Mouse (Mus musculus) embryo, embryonic 10.5 days (tissue): ENCODE results near the gene Synrg.

ENCODE experiments used
- DNase-seq: peaks from one replicate; pipeline ENCODE4 v3.0.0-alpha.2; 2015; ENCODE audit warnings: low spot score

Gene Synrg

GRCm38 (mm10) chr11:83963991-83964921 lies at the start of gene Synrg:
TSS of gene Synrg (plus strand) at chr11:83964428.
- DNase-seq: peak; percentile 89

DNA sequence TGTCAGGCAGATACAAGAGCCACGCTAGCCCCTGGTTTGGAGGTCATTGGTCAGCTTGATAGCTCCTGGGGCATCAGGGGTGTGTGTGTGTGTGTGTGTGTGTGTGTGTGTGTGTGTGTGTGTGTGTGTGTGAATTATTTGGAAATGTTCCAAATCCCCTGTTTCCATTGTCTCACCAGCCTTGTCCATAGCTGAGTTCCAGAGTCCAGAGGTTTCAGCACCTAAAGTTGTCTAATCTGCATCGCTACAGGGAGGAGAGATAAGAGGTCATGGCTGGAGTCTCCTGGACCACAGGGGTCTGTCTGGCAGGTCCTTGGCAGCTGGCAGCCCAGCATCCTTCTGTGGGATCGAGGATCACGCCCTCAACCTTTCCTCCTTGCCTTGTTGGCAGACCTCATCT lies 49.7 kb upstream of the Synrg start:
- DNase-seq: no peak

- no peak for DNase-seq
Measured at GRCm38 (mm10) chr11:83922600-83922999, 41.6 kb upstream of the Synrg start.

GRCm38 (mm10) chr11:83927097-83927496 lies 37.1 kb upstream of the Synrg start:
- peak; percentile 37 for DNase-seq

GRCm38 (mm10) chr11:83932506-83933106 lies 31.6 kb upstream of the Synrg start:
- DNase-seq: no peak

DNA sequence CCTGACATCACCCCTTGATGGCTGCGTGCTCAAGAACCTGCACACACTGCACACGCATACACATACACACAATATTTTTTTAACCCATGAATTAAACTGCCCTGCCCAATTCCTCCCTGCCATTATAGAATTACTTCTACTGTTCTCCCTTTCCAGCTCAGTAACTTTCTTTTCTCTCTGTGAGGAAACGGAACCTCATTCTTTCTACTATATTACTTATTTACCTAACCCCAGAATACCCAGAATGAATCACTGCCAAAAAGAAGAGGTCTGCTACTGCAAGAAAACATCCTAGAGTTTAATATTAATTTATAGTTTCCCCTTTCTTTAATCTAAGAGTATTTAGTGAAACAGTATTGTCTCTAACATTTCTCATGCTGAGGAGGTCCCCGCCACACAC lies 30.9 kb upstream of the Synrg start:
- no peak for DNase-seq

DNA sequence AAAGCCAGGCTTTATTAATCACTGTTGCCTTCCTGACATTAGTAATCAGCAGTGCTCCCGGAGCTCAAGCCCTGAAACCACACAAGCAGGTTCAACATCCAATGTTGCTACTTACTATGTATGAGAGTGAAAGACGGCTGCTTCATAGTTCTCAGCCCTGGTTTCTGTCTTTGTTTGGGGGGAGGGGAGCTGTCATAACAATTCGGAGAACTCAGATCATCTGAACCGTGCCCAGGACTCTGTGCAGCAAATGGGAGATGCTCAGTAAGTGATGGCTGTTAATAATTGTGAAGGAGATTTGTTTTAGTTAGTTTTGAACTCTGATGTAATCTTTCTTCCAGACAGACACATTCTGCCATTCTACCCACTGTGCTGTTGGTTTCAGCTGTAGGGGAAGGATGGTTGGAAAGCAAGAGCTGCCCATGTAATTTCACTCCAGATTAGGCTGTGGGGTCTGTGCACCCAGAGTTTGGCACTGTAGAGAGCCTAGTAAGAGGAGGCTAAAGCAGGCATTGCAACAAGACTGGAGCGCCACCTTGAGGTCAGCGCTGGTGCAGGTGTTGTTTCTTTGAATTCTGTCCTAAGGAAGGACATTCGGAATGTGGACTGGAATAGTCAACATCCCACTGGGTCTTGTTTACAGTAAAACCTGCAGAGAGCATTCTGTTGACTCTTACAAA lies 28.1 kb upstream of the Synrg start:
- peak; percentile 92 for DNase-seq

DNA sequence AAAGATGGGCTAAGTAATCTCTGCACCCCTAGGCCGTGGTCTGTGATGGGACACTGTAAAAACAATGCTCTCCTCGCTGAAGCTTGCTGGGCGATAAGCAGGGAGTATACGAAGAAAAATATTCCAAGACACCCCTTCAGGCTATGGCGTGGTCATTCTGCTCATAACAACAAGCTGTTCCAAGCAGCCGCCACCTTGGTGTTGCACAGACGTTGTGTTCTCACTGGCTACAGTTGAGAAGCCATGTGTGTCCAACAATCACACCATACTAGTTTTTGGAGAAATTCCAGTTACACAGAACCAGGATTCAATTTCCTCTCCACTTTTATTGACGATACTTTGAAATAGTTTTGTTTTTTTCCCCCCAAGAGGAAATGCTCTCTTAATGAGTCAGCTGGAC lies 25.7 kb upstream of the Synrg start:
- no peak for DNase-seq

- DNase-seq: peak; percentile 96
Measured at GRCm38 (mm10) chr11:83941950-83942840, 22.0 kb upstream of the Synrg start, which contains the start of gene Ddx52. TSS of gene Ddx52 (plus strand) at chr11:83942062.

GRCm38 (mm10) chr11:83956822-83957221 lies 7.4 kb upstream of the Synrg start:
- DNase-seq: no peak

DNA sequence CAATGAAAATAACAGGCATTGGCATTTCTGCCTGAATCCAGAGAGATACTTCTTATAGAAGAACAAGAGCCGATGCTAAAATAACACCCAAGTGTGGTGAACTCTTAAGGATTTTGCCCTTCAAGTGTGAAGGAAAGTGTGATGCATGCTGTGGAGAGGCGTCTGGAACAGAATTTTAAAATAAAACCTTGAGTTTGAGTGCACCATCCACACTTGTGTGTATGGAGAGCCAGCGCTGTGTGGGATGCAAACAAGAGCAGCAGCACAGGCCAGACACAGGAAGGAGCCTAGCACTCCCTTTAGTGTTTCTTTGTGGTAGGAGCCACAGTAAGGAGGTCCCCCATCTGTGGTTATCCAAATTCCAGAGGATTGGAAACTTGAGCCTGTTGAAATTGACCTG lies 2.2 kb upstream of the Synrg start:
- no peak for DNase-seq

- no peak for DNase-seq
Measured at GRCm38 (mm10) chr11:83967436-83968204, 3.4 kb downstream of the Synrg start.

GRCm38 (mm10) chr11:83968205-83968575 lies 4.0 kb downstream of the Synrg start:
- DNase-seq: no peak

DNA sequence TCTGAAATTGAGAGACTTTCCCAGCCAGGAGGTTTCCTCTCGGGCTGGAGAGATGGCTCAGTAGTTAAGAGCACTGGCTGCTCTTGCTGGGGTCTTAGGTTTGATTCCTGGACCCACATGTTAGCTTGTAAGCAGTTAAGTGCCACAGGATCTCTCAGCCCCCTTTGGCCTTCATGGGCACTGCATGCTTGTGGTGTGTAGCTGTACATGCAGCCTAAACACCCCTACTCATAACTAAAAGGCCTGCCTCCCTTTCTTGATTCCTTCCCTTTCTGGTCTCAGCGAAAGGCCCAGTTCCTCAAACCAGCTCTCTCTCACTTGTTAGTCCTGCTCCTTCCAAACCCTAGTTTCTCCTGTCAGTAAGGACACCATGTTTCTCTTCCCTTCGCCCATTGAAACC lies 4.8 kb downstream of the Synrg start:
- DNase-seq: no peak

GRCm38 (mm10) chr11:83974561-83975346 lies 10.5 kb downstream of the Synrg start:
- peak; percentile 9 for DNase-seq

- DNase-seq: no peak
Measured at GRCm38 (mm10) chr11:83975488-83975887, 11.3 kb downstream of the Synrg start.

GRCm38 (mm10) chr11:83976236-83976977 lies 12.2 kb downstream of the Synrg start:
- DNase-seq: no peak

- DNase-seq: no peak
Measured at GRCm38 (mm10) chr11:83977810-83978209, 13.6 kb downstream of the Synrg start.

GRCm38 (mm10) chr11:83979992-83980391 lies 15.8 kb downstream of the Synrg start:
- no peak for DNase-seq
